Mouse (Mus musculus) lung, postnatal 36 days (tissue): ENCODE measurements at regions not wholly inside any gene's neighbourhood (a gene's known extent, or its start where the extent isn't known, plus 50 kb on each side); places are given as distances from the start of the nearest gene placed in this dataset.

Source experiments
- DNase-seq: peaks from one replicate; pipeline ENCODE4 v3.0.0; 2022; ENCODE audit warnings: mixed read lengths

DNA sequence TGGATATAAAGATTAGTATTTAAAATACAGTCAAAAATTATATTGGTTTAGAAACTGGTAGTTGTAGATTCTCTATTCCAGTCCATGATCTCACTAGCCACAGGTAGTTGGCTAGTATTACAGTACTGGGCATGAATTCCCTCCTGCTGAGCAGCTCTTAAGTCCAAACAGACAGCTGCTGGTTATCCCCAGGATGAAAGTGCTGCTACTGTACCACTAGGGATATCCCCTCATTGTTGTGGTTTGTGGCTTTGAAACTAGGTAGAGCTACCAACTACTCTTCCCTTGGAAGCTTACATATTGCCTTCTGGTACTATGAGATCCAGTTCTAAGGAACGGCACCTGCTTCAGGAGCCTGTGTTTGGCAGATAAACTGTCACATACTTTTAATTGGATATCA, 97.9 kb upstream of the Pter start:
- DNase-seq, result no peak

DNA sequence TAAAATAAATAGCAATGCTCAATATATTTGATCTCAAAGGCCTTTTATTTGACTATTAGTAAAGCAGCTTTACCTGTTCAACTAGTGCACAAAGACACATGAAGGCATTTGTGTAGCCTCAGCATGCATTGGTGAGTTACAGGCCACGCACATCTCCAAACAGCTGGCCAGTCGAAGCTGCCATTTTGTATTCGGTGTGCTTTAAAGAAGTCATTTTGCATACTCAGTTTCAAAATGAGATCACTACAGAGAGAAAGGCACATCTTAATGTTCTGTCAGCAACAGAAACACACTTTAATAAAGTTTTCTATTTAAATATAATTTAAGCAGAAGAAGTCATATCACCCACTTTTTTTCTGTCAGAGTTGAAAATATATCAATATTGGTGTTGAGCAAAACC, 90.3 kb upstream of the Pter start:
- no peak for DNase-seq

GRCm38 (mm10) chr2:12866543-12866942, 57.3 kb upstream of the Pter start:
- DNase-seq, result no peak

- DNase-seq, result no peak
Observed at GRCm38 (mm10) chr2:12868772-12869171, 55.1 kb upstream of the Pter start.
